Mouse (Mus musculus): ENCODE measurements at regions not wholly inside any gene's neighbourhood (a gene's known extent, or its start where the extent isn't known, plus 50 kb on each side); places are given as distances from the start of the nearest gene placed in this dataset.
A peak's percentile ranks its signal among the peaks of the same experiment; 100 is the strongest.

DNA sequence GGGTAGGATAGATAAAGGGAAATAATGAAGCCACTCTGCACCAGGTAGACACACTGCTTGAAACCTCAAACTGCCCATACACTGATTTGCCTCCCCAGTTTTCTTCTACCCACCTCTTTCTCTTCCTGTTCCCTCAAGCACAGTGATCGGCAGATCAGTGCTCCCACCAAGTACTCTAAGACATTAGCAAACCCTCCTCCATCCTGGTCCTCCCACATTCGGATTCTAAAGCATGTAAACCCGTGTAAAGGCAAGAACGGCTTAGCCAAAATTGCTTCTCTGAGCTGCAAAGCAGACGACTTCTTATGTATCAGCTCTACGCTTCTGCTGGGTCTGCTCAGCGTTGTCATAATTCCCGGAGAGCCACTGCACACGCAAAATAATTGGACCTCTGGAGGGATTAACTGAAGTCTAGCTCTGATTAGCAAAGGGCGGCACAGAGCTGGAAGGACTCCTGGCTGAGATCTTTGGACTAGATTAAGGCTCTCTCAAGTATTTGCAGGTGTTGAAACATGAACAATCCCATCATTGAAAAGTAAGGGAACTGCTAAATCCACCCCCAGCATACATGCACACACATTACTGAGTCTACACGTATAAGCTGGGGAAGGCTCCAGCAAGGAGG, 67.2 kb downstream of the Mtx3 start:
- intact Hi-C loops (cut with DNase I): no loop called here
- DNase-seq (ENCODE audit: low spot score in 2 of 2): peak in 1 of 2 experiments; percentile 28

DNA sequence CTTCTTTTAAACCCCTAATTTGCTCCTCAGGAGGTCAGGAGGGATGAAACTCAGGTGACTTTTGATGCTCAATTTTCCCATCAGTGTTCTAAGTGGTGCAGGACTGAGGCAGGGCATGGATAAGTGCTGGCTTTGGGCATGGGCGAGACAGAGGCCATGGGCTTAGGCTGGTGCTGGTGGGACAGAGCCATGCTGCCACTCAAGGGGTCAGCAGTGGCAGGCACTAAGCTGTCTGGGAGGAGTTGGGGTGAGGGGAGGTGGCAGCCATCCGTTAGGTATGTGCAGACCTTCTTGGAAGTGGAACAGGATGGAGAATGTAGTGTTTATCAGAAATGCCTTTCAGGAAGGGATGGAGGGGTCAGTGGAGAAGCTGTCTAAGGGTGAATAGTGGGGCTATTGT, 68.1 kb downstream of the Mtx3 start:
- DNase-seq (ENCODE audit: low spot score in 2 of 2): no peak
- intact Hi-C loops (cut with DNase I): no loop called here

DNA sequence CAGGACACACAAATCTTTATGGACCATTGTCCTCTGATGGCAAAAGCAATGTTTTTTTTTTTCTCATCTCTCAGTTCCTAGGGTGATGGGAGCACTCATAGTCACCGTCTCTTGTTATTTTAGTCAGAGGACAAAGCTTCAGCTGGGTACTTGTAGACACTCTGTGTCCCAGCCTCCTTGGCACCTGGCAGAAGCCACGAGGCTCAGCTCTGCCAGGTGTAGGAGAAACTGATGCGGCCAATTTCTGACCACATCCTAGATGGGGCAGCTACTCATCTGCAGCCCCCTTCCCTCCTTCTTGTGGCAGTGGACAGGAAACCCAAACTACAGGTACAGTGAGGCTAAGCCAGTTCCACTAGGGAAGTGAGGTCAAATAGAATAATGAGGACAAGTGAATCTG, 70.1 kb downstream of the Mtx3 start:
- intact Hi-C loops (cut with DNase I): no loop called here

DNA sequence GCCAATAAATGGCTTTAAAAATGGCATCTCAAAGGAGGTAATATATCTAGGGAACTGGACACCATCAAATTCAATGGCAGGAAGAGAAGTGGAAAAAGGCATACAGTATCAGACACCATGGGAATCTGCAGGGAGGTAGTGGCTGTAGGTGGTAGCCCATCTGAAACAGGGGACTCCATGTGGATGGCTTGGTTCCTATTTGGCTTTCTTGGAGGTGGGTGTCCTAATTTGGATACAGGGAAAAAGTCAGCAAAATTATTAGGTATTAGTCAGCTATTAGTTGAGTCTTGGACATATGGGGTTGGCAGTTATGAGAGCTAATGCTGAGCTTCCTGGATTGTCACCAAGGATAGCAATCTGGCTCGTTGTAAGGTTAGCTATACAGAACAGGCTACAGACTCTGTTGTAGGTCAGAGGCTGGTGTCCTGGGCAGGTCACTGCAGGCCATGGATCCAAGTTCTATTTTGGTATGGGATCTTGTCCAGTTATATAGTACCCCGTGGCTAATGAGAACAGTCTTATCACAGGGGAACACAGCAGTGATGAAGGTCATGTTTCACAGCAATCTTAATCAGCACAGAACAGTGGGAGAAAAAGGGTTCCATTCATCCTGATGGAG, 70.8 kb downstream of the Mtx3 start:
- no peak for DNase-seq (ENCODE audit: low spot score in 2 of 2)
- intact Hi-C loops (cut with DNase I): no loop called here

More for the DNA sequence above, 70.1 kb downstream of the Mtx3 start:
- no peak for DNase-seq (ENCODE audit: low spot score in 2 of 2)

DNA sequence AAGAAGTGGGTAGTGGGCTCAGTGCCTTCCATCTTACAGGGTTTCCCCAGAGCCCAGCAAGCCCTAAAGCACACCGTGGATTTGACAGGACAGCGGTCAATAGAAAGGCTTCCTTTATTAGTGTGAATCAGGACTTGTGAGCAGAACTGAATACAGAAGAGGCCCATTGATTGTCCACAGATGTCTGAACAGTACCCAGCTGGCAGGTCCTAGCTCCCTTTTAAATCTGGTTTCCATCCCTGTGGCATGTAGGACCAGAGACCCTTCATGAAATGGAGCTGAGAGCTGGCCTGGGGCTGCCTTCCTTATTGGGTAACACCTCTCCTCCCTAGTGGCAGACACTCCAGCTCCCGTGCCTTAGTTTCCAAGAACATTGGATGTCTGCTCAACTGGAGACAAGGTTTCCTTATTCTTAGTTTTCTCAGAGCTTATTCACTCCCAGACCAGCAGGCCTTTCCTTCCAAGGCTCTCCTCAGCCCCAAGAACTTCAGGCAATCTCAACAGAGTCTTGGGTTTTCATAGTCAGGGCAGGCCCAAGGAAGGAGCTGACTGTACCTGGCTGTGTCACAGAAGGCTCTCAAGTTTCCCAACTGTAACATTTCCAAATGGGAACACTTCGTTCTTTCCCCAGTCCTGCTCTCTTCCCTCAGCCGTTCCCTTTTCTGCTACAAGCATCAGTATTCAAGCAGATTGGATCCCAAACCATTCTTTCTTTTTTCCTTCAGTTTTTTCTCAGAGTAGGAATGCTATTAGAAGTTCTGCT, 71.6 kb downstream of the Mtx3 start:
- peak in 1 of 2 experiments; percentile 10 for DNase-seq (ENCODE audit: low spot score in 2 of 2)
- intact Hi-C loops (cut with DNase I): no loop called here

DNA sequence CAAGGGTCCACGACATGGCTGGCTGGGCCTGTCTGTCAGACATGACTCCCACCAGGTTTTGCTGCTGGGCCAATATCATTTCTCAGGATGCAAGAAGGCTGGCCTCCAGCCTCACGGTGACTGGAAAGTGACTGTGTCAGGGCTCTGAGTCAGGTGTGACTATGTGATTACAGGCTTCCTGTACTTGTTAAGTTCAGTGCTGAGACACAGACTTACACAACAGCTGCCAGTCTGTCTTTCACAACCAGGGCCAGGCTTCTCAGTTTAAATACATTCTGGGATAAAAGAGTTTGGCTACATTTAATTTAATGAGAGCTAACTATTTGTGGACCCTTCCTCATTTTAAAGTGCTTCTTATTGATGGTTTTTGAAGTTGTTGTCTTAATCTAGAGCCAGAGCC, 75.3 kb downstream of the Mtx3 start:
- intact Hi-C loops (cut with DNase I): no loop called here
- DNase-seq (ENCODE audit: low spot score in 2 of 2): no peak

DNA sequence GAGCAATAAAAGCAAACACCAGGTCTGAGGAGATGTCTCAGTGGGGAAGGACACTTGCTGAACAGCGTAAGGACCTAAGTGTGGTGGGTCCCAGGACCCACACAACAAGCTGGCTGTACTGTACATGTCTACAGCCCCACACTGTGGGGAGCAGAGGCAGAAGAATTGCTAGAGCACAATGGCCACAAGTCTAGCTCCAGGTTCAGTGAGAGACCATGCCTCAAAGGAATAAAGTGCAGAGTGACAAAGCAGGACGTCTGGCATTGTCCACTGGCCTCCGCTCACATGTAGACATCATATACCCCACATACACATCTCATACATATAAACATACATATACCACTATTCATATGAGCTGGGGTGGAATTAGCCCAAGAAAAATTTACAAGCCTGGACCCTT, 77.4 kb downstream of the Mtx3 start:
- intact Hi-C loops (cut with DNase I): no loop called here
- DNase-seq (ENCODE audit: low spot score in 2 of 2): no peak

DNA sequence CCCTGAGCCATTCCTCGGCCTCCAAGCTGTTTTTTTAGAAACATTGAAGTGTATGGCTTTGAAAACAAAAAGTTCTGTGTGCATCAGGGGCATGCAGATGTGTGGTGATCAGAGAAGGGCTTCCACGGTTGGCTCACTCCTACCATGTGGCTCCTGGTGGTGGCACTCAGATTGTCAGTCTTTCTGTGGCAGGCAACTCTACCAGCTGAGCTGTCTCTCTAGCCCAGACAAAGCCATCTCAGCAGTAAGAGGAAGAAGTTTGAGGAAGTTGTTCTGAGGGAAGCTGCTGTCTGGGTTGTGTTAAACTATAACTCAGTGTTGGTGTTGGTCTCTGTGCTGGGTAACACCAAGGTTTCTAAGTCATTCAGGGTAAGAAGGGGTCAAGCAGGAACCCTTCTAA, 78.9 kb downstream of the Mtx3 start:
- intact Hi-C loops (cut with DNase I): no loop called here
- peak in 1 of 2 experiments; percentile 20 for DNase-seq (ENCODE audit: low spot score in 2 of 2)

DNA sequence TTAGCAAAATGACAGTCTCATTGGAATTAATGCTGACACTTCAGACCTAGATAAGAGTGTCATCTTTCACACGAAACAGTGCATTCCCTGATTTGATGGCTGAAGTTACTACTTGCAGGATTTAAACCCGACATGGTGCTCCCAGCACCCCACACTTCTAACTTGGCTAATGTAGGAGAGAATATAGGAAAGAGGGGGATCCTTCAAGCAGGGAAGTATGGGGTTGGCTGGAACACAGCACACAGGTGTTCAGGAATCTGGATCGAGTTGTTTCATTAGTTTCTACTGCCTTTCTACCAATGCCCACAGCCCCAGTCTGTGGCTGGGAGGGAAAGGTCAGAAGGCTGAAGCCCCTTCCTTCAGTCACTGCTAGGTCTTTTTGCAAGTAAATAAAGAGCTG, 79.5 kb downstream of the Mtx3 start:
- DNase-seq (ENCODE audit: low spot score in 2 of 2): no peak

DNA sequence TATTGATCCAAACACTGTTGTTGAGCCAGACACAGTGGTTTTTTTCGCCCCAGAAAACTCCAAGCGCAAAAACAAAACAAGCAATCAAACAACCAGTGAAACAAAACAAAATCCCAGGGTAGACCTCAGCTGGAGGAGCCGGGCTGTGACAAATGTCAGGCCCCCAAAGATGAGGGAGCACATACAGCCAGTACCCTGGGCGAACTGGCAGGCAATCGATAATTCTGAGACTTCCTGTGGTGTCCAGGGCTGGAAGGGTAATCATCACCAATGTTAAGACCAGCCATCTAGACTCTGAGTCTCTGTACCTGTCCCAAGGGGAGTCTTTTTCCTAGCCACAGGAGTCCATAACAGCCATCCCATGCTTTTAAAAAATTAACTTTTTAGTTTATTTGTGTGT, 80.6 kb downstream of the Mtx3 start:
- intact Hi-C loops (cut with DNase I): no loop called here
- no peak for DNase-seq (ENCODE audit: low spot score in 2 of 2)

More for the DNA sequence above, 79.5 kb downstream of the Mtx3 start:
- intact Hi-C loops (cut with DNase I): no loop called here

DNA sequence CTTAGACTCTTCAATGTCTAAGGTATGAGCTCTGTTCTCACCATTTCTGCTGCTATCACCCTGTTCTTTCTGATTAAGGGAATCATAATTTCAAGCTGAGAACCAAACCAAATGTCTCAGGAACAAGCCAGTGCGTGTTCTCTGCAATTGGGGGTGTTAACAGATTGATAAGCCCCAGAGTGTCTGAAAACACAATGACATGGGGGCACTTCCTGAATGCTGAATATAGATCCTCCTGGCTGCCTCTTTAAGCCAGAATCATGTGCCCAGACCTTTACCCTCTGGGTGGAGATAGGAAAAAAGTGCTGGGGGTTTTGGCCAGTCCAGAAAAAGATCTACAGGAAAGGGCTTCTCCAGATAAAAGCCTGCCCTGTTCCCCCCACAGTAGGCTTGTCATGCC, 84.0 kb downstream of the Mtx3 start:
- no peak for DNase-seq (ENCODE audit: low spot score in 2 of 2)

DNA sequence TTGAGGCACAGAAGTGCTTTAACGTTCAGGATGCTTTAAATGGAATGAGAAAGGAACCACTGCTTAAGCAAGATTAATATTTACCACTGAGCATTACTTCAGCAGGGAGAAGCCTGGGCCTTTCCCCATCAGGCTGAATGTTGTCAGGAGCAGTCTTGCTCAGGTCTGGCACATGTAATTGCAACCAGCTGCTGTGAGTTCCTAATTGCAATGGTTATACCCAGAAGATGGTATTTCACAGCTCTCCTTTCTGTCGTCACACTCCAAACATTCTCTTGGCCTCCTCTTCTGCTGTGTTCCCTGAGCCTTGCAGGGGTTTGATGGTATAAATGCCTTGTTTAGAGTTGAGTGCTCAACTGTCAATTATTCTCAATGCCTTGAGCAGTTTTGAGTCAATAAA, 87.1 kb downstream of the Mtx3 start:
- no peak for DNase-seq (ENCODE audit: low spot score in 2 of 2)
- intact Hi-C loops (cut with DNase I): no loop called here

More for the DNA sequence above, 84.0 kb downstream of the Mtx3 start:
- intact Hi-C loops (cut with DNase I): no loop called here

DNA sequence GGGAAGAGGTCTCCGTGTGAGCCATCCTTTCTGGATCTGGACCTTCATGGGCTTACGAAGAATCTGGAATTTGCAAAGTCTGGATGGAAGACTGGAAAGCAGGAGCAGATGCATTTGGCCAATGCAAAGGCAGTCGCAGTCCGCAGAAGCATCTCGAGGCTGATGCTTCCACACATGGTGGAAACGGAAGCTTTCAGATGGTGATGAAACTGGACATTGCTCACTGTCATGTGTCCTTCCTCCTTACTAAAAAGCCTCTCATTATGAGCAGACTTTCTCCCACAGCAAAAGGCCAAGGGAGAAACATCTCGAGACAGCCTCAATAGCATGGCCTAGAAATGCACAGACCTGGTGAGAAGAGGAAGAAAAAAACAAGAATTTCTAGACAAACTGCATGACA, 94.5 kb downstream of the Mtx3 start:
- DNase-seq (ENCODE audit: low spot score in 2 of 2): no peak
- intact Hi-C loops (cut with DNase I): no loop called here

DNA sequence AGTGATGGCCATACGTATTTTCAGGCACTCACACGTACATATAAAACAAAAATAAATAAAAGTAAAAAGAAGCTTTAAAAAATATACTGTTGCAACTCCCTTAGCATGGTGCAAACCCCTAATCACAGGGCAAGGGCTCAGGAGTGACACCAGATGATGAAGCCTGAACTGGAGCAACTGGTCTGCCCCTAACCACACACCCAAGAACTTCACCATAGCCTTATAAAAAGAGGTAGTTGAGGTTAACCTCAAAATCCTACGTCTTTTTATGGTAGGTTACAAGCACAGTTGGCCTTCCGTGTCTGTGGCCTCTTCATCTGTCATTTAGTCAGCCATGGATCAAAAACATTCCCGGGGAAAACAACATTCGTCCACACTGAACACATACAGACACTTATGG, 96.0 kb downstream of the Mtx3 start:
- DNase-seq (ENCODE audit: low spot score in 2 of 2): no peak
- intact Hi-C loops (cut with DNase I): no loop called here

DNA sequence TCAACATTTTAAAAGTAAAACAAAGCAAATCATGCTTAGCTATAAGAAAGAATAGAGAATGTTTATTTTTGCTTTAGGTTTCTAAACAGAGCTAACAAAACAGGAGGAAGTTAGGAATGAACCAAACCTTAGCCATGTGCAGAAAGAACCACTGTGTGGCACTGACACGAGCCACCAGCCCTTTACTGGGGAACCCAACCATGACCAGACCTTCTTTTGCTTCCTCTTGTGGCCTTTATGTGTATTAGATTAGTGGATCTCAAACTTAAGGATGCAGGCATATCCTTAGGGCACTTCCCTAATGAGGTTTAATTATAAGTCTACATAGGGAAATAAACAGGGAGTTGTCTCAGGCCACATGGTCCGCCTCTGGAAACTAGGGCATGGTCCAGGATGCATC, 104.0 kb downstream of the Mtx3 start:
- DNase-seq (ENCODE audit: low spot score in 2 of 2): no peak
- intact Hi-C loops (cut with DNase I): no loop called here

DNA sequence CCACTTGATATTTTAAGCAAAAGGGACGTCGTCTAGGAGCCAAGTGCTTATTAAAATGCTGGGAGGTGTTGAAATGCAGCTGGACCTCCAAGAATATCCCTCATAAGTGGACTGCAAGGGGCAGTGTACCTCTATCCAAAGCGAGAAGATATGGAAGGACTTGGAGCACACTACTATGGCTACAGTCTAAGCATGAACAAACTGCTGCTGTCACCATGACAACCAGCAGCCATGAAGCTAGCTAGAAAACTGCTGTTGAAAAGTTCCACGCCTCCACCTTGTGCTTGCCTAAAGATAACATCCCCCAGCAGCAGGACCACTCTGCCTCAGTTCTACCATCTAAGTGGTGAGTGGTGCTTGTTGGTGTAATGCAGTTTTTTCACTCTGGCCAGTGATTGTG, 115.5 kb downstream of the Mtx3 start:
- peak; percentile 66 to 86 for DNase-seq (ENCODE audit: low spot score in 2 of 2)
- intact Hi-C loops (cut with DNase I): no loop called here

DNA sequence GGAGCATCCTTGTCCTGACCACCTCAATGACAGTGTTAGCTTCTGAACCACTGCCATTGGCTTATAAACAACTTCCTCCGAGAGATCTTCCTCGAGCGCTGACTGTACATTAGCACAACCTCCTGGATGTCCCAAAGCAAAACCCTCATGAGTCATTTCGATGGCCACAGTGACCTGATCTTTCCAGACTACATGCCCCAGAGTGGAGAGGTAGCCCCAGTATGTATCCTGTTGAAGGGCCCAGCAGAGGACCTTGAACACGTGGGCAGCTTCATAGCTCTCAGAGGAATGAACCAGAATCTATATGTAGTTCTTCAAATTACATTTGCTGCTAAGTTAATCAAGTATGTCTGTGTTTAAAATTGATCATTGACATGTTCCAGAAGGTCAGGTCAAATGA, 118.1 kb downstream of the Mtx3 start:
- intact Hi-C loops (cut with DNase I): no loop called here
- no peak for DNase-seq (ENCODE audit: low spot score in 2 of 2)

DNA sequence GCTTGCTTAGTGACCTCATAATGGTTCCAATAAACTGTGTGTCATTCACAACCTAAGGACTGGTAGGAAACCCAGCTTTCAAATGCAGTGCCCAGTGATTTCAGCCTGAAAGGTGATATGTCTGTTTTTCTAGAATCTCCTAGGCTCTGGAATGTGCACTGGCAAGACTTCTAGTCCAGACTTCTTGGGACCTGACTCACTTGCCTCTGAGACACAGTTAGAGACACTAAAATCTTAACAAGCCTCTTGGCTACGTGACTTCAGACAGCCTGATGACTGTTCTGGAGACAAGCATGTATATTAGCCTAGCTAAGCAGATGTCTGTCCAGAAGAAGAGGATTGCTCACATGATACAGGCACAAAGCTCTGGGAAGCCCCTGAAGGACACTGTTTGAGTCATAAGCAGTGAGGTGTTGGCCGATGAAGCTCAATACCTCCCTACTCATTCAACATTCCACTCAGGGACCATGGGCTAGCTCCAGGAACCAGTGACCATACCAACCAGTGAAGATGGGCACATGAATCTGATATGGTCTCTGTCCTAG, 118.9 kb downstream of the Mtx3 start:
- DNase-seq (ENCODE audit: low spot score in 2 of 2): no peak
- intact Hi-C loops (cut with DNase I): no loop called here

DNA sequence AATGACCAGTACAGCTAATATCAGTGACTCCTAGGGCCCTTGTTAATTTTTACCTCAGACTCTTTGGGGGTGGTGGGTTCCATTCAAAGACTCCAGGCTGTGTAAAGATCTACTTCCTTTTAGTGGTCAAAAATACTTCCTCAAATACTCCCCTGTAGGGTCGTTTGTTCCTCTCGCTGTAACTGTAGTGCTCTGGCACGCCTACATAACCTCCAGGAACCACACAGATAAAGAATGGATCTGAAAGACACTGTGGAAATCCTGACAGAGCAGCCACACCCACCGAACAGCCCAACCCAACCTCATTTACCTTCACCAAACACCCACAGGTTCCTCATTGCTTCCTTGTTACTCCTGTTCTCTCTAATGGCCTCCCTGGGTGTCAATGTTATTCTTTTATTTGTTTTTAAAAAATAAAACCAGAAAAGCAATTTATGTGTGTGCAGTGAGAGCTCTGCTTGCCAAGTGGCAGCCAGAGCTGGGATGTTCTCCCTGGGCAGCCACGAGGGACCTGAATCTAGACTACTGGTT, 119.7 kb downstream of the Mtx3 start:
- DNase-seq (ENCODE audit: low spot score in 2 of 2): no peak
- intact Hi-C loops (cut with DNase I): no loop called here

DNA sequence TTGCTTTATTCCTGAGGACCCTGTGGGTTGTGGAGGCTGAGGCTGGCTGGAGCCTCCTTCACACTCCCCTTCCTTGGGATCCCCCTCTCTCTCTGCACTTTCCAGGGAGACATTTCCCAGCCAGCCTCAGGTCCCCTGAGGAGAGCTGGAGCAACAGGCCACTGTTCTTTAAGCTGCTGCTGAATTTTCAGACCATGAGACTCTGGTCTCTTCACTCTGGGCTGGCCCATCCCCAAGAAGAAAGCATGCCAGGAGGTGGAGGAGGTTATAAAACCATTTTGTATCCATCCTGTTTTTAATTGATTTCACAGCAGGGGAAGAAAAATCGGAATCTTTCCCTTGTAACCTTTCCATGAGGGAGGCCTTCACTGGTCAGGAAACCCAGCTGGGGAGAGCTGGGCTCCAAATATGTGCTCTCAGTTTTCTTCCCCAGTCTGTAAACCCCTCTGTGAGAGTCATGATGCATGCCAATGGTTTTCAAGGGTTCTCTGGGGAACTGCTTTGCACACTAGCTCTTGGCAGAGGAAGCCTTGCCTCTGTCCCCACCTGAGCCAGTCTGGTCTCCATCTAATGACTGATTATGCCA, 122.6 kb downstream of the Mtx3 start:
- DNase-seq (ENCODE audit: low spot score in 2 of 2): no peak
- intact Hi-C loops (cut with DNase I): no loop called here

All from left cerebral cortex, postnatal 25 days (tissue).